Mouse (Mus musculus): ENCODE data around the gene Fbn1. TPM values are rescaled to one million over a fixed set of nuclear protein-coding genes. Genes with fewer than 3 reads are reported as not detected.

Gene Fbn1
- total RNA-seq, 2 experiments from 2014 or later, result 8.7 to 10.4 TPM

GRCm38 (mm10) chr2:125268876-125269275 lies 238.9 kb downstream of the Fbn1 start:
- no peak overlapping the region for H3K4me3 ChIP-seq
- no peak for DNase-seq (ENCODE audit: low spot score in 2 of 2)
- H3K27ac ChIP-seq, result no peak overlapping the region
- no peak for TF ChIP-seq CTCF (conservative IDR thresholded peaks at IDR 0.05)

GRCm38 (mm10) chr2:125263753-125264152 lies 244.0 kb downstream of the Fbn1 start:
- TF ChIP-seq CTCF (conservative IDR thresholded peaks at IDR 0.05), result no peak
- no peak for DNase-seq (ENCODE audit: low spot score in 2 of 2)
- Histone ChIP-seq H3K4me3 (no peak overlapping the region), H3K27ac (peak overlapping the region; percentile 9; the same call in 1 of the 2 replicates)

GRCm38 (mm10) chr2:125263056-125263455 lies 244.7 kb downstream of the Fbn1 start:
- TF ChIP-seq CTCF (conservative IDR thresholded peaks at IDR 0.05), result peak; percentile 81
- Histone ChIP-seq H3K4me3 (no peak overlapping the region), H3K27ac (no peak overlapping the region)
- DNase-seq (ENCODE audit: low spot score in 2 of 2), result no peak

- H3K27ac ChIP-seq, result no peak overlapping the region
- TF ChIP-seq CTCF (conservative IDR thresholded peaks at IDR 0.05), result no peak
Observed at GRCm38 (mm10) chr2:125260326-125260725, 247.5 kb downstream of the Fbn1 start.

GRCm38 (mm10) chr2:125259230-125260120 lies 248.3 kb downstream of the Fbn1 start:
- H3K4me3 ChIP-seq, result no peak overlapping the region
- no peak overlapping the region for H3K27ac ChIP-seq
- DNase-seq (ENCODE audit: low spot score in 2 of 2), result peak in 1 of 2 experiments; percentile 52
- TF ChIP-seq CTCF (conservative IDR thresholded peaks at IDR 0.05), result peak; percentile 89

More at GRCm38 (mm10) chr2:125260326-125260725, 247.5 kb downstream of the Fbn1 start:
- DNase-seq (ENCODE audit: low spot score in 2 of 2), result no peak
- no peak overlapping the region for H3K4me3 ChIP-seq

- H3K4me3 ChIP-seq, result no peak overlapping the region
- no peak overlapping the region for H3K27ac ChIP-seq
- DNase-seq (ENCODE audit: low spot score in 2 of 2), result no peak
- no peak for TF ChIP-seq CTCF (conservative IDR thresholded peaks at IDR 0.05)
Observed at GRCm38 (mm10) chr2:125255886-125256285, 251.9 kb downstream of the Fbn1 start.

GRCm38 (mm10) chr2:125254630-125255029 lies 253.2 kb downstream of the Fbn1 start:
- TF ChIP-seq CTCF (conservative IDR thresholded peaks at IDR 0.05), result no peak
- no peak for DNase-seq (ENCODE audit: low spot score in 2 of 2)
- H3K4me3 ChIP-seq, result no peak overlapping the region
- H3K27ac ChIP-seq, result no peak overlapping the region

GRCm38 (mm10) chr2:125253699-125254098 lies 254.1 kb downstream of the Fbn1 start:
- DNase-seq (ENCODE audit: low spot score in 2 of 2), result no peak
- TF ChIP-seq CTCF (conservative IDR thresholded peaks at IDR 0.05), result no peak

GRCm38 (mm10) chr2:125252275-125252674 lies 255.5 kb downstream of the Fbn1 start:
- no peak overlapping the region for H3K4me3 ChIP-seq
- no peak overlapping the region for H3K27ac ChIP-seq
- peak in 1 of 2 experiments; percentile 54 for DNase-seq (ENCODE audit: low spot score in 2 of 2)
- TF ChIP-seq CTCF (conservative IDR thresholded peaks at IDR 0.05), result peak; percentile 76

More at GRCm38 (mm10) chr2:125253699-125254098, 254.1 kb downstream of the Fbn1 start:
- Histone ChIP-seq H3K4me3 (no peak overlapping the region), H3K27ac (no peak overlapping the region)

GRCm38 (mm10) chr2:125251781-125252180 lies 256.0 kb downstream of the Fbn1 start:
- no peak for TF ChIP-seq CTCF (conservative IDR thresholded peaks at IDR 0.05)
- DNase-seq (ENCODE audit: low spot score in 2 of 2), result no peak
- no peak overlapping the region for H3K27ac ChIP-seq
- no peak overlapping the region for H3K4me3 ChIP-seq

Other genes with a start within 250 kb of the Fbn1 start
- under 1 TPM; 0.33 to 0.49 TPM for gene Gm9913, start 2.9 kb downstream of the Fbn1 start, total RNA-seq (2021)
- gene Cep152, start 117.1 kb upstream of the Fbn1 start, total RNA-seq (2021), result 1 to 10 TPM; 3.2 to 4.1 TPM
- gene Eid1, start 165.1 kb upstream of the Fbn1 start, total RNA-seq (2021), result 100 to 1,000 TPM; 246 to 261 TPM
- 1 to 10 TPM; 4.1 to 4.2 TPM for gene Shc4, start 216.2 kb upstream of the Fbn1 start, total RNA-seq (2021)

Measured in layer of hippocampus, adult 2 months (tissue).